Mouse (Mus musculus) erythroblast, adult 5-6 weeks (primary cell): ENCODE results near the gene Pyroxd2. TPM values are rescaled to one million over a fixed set of nuclear protein-coding genes. Genes with fewer than 3 reads are reported as not detected.
"Not testable (repeated sequence)": the region's sequence is repeated elsewhere in the genome, so short reads cannot be mapped to it uniquely, and the experiment has no call there.

ENCODE experiments used
- ATAC-seq: replicated peaks from 2 replicates; pipeline ENCODE4 v1.8.0; 2016; ENCODE audit warnings: moderate number of reproducible peaks, mild to moderate bottlenecking, moderate TSS enrichment, inconsistent platforms; ENCODE audit not compliant: poor library complexity, low FRiP score, severe bottlenecking
- total RNA-seq, 2 experiments: library from RNA; stranded (forward) in 1 of 2; stranded (reverse) in 1 of 2; fragments of 150-400 nt in 1 of 2; fragments of 200-764, 138-1000 nt in 1 of 2; gene quantifications; 2 replicates each; pipeline versions ENCODE4 v1.2.3 to v1.2.4; 2015 to 2017; ENCODE audit warnings: low replicate concordance in 2 of 2

Gene Pyroxd2
- total RNA-seq, 2 experiments from 2014 or later, result 0.17 to 1.9 TPM

- ATAC-seq, result no peak
Observed at GRCm38 (mm10) chr19:42713770-42714169, 38.8 kb downstream of the Pyroxd2 start.

GRCm38 (mm10) chr19:42699426-42699825 is 53.1 kb downstream of the Pyroxd2 start:
- no peak for ATAC-seq

GRCm38 (mm10) chr19:42698576-42698975 is 54.0 kb downstream of the Pyroxd2 start:
- ATAC-seq, result no peak

- ATAC-seq, result no peak
Observed at GRCm38 (mm10) chr19:42697336-42697735, 55.2 kb downstream of the Pyroxd2 start.

GRCm38 (mm10) chr19:42690256-42690655 is 62.3 kb downstream of the Pyroxd2 start:
- ATAC-seq, result no peak

GRCm38 (mm10) chr19:42689786-42690185 is 62.8 kb downstream of the Pyroxd2 start:
- ATAC-seq, result no peak

GRCm38 (mm10) chr19:42689321-42689720 is 63.3 kb downstream of the Pyroxd2 start:
- ATAC-seq, result no peak

GRCm38 (mm10) chr19:42682776-42683175 is 69.8 kb downstream of the Pyroxd2 start:
- ATAC-seq, result not testable (repeated sequence)

- no peak for ATAC-seq
Observed at GRCm38 (mm10) chr19:42678191-42678590, 74.4 kb downstream of the Pyroxd2 start.

GRCm38 (mm10) chr19:42677452-42677851 is 75.1 kb downstream of the Pyroxd2 start:
- ATAC-seq, result no peak

- ATAC-seq, result no peak
Observed at GRCm38 (mm10) chr19:42676931-42677330, 75.6 kb downstream of the Pyroxd2 start.

Other genes with a start within 250 kb of the Pyroxd2 start
- gene R3hcc1l, start 234.0 kb downstream of the Pyroxd2 start, total RNA-seq (2015; ENCODE audit: low replicate concordance), result 13.1 and 26.8 TPM in 2 replicates
- 18.5 and 28.4 TPM in 2 replicates for gene R3hcc1l, start 234.0 kb downstream of the Pyroxd2 start, total RNA-seq (2017; ENCODE audit: low replicate concordance)
- not detected in 2 replicates for gene Loxl4, start 140.0 kb downstream of the Pyroxd2 start, total RNA-seq (2015; ENCODE audit: low replicate concordance)
- not detected in 2 replicates for gene Loxl4, start 140.0 kb downstream of the Pyroxd2 start, total RNA-seq (2017; ENCODE audit: low replicate concordance)
- gene Hps1, start 27.2 kb upstream of the Pyroxd2 start, total RNA-seq (2015; ENCODE audit: low replicate concordance), result 1.2 and 4.8 TPM in 2 replicates
- 2.8 and 19.8 TPM in 2 replicates for gene Hps1, start 27.2 kb upstream of the Pyroxd2 start, total RNA-seq (2017; ENCODE audit: low replicate concordance)